Mouse (Mus musculus) forebrain, embryonic 15.5 days (tissue): ENCODE data around the gene Efnb2. TPM values are rescaled to one million over a fixed set of nuclear protein-coding genes. Genes with fewer than 3 reads are reported as not detected.
A peak's percentile ranks its signal among the peaks of the same experiment; 100 is the strongest.

Experiments used
- ATAC-seq: fragments of 200-750 bp; cut with Nextera tagmentation; replicated peaks from 2 replicates; pipeline ENCODE4 v1.8.0; 2017; ENCODE audit warnings: mild to moderate bottlenecking, moderate TSS enrichment, moderate library complexity
- H3K27ac ChIP-seq: fragments of 300-500 bp; sonication (generic); replicated peaks from 2 replicates; pipeline ENCODE4 v1.5.1; 2015; ENCODE audit warnings: mild to moderate bottlenecking, inconsistent platforms
- H3K27me3 ChIP-seq: fragments of 300-500 bp; sonication (generic); 2 replicates; pipeline ENCODE4 v1.6.1; 2015; ENCODE audit warnings: inconsistent platforms
- H3K36me3 ChIP-seq: fragments of 300-500 bp; sonication (generic); 2 replicates; pipeline ENCODE4 v1.6.1; 2015; ENCODE audit warnings: mild to moderate bottlenecking, inconsistent platforms
- H3K4me1 ChIP-seq: fragments of 300-500 bp; sonication (generic); 2 replicates; pipeline ENCODE4 v1.6.1; 2015; ENCODE audit warnings: inconsistent platforms
- H3K4me2 ChIP-seq: fragments of 300-500 bp; sonication (generic); replicated peaks from 2 replicates; pipeline ENCODE4 v1.6.1; 2015; ENCODE audit warnings: mild to moderate bottlenecking, inconsistent platforms
- H3K4me3 ChIP-seq: fragments of 300-500 bp; sonication (generic); 2 replicates; pipeline ENCODE4 v1.5.1; 2015; ENCODE audit warnings: mild to moderate bottlenecking, inconsistent platforms
- H3K9ac ChIP-seq: fragments of 300-500 bp; sonication (generic); replicated peaks from 2 replicates; pipeline ENCODE4 v1.6.1; 2015; ENCODE audit warnings: mild to moderate bottlenecking, inconsistent platforms
- H3K9me3 ChIP-seq: fragments of 300-500 bp; sonication (generic); 2 replicates; pipeline ENCODE4 v1.6.1; 2016; ENCODE audit warnings: inconsistent platforms
- WGBS: fragments of 180-500 bp; shearing (Covaris S2); methylation state at CpG from one replicate; pipeline ENCODE4 v1.1.7; 2015; ENCODE audit warnings: mixed read lengths; 5-methylcytosine and 5-hydroxymethylcytosine counted together
- polyA plus RNA-seq: library from polyadenylated mRNA; unstranded; fragments of >200 nt; fragmentation: Nextera tagmentation; extraction: Ambion mirVana; gene quantifications from 2 replicates; pipeline ENCODE4 v1.2.1, GENCODE M21; 2015

The Efnb2 gene
- polyA plus RNA-seq, 1 experiment from 2014 or later = 65.3 TPM

DNA sequence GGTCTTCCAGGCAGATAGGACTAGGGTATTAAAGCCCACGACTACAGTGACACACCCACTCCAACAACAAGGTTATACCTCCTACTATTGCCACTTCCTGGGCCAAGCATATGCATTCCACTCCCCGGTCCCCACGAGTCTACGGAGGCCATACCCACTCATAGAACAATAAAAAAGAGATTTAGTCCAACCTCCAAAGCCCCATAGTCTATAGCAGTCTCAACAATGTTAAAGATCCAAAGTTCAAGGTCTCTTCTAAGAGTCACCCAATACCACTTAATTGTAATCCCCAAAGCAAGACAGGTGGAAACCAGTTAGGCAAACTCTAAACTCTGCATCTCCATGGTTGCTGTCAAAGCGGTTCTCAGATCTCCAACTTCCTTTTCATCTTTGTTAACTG, 13.8 kb upstream of the Efnb2 start:
- H3K36me3 ChIP-seq = peaks cover 30% of the 10 kb centered on the region
- no peak overlapping the region for H3K9ac ChIP-seq
- H3K9me3 ChIP-seq = no peaks in the 10 kb centered on the region
- no peak for ATAC-seq
- no peak overlapping the region for H3K4me3 ChIP-seq
- no peak overlapping the region for H3K4me2 ChIP-seq
- no peak overlapping the region for H3K27ac ChIP-seq
- no peaks in the 10 kb centered on the region for H3K27me3 ChIP-seq
- H3K4me1 ChIP-seq = no peaks in the 10 kb centered on the region
- WGBS = 89% methylated on average over 5 of the region's 5 CpGs

DNA sequence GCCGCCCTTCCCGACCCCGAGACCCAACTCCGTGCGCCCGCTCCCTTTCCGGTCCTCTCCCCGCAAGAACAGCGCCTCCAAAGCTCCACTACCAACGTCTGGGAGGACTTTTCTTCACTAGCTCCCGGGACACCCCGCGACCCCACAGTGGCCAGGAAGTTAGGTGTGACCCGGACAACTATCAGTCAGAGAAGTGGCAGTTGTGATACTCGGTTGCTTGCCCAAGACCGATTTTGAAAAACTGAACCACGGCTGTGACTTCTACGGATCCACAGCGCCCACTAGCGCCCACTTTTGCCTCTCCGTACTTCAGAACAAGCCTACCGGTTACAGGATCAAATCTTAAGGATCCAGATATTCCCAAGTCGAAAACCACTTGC, 707 bp upstream of the Efnb2 start:
- under 1% methylated on average over 23 of the region's 23 CpGs for WGBS
- Histone ChIP-seq H3K27ac (peak overlapping the region; percentile 97), H3K36me3 (peaks cover 9% of the 10 kb centered on the region), H3K9me3 (no peaks in the 10 kb centered on the region), H3K4me2 (peak overlapping the region; percentile 66), H3K9ac (peak overlapping the region; percentile 61), H3K4me1 (peaks cover 7% of the 10 kb centered on the region; the same call in 1 of the 2 replicates), H3K27me3 (no peaks in the 10 kb centered on the region), H3K4me3 (peak overlapping the region; percentile 96)
- peak; percentile 0; the same call in 1 of the 2 replicates for ATAC-seq

DNA sequence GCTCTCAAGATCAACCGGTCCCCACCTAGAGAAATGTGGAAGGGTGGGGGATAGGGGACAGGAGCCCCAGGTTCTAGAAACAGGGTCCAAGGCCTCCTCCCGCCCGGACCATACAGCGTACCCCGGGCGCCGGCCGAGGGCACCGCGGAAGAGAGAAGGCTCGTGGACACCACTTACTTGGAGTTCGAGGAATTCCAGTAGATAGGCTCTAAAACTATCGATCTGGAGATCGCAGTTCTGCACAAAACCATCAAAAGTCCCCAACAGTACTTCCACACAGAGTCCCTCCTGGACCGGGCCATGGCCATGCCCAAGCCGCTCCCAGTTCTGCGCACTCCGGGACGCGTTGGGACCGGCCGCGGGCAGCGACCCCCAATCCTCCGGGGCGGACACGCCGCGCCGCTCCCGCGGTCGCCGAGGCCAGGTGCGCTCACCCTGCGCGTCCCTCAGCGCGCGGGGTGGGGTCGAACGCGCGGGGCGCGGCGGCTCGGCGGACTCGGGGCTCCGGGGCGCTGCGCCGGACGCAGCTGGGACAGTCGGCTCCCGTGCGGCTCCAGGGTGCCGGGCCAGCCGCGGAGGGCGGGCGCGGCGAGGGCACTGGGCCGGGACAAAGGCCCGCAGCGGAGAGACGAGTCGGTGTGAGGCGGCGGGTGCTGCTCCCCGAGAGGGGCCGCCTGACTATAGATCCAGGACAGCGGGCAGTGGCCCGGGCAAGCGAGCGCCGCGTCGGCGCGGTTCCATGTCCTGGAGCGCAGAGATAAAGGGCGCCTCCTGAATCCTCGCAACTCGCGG, 539 bp downstream of the Efnb2 start:
- peak overlapping the region; percentile 97 for H3K27ac ChIP-seq
- peak overlapping the region; percentile 66 for H3K4me2 ChIP-seq
- peak overlapping the region; percentile 97 for H3K9ac ChIP-seq
- H3K4me1 ChIP-seq = peaks cover 13% of the 10 kb centered on the region
- peak; percentile 7 for ATAC-seq
- 0% methylated on average over 85 of the region's 88 CpGs for WGBS
- no peaks in the 10 kb centered on the region for H3K27me3 ChIP-seq
- peak overlapping the region; percentile 96 for H3K4me3 ChIP-seq
- H3K36me3 ChIP-seq = peaks cover 3% of the 10 kb centered on the region; the same call in 1 of the 2 replicates
- no peaks in the 10 kb centered on the region for H3K9me3 ChIP-seq

DNA sequence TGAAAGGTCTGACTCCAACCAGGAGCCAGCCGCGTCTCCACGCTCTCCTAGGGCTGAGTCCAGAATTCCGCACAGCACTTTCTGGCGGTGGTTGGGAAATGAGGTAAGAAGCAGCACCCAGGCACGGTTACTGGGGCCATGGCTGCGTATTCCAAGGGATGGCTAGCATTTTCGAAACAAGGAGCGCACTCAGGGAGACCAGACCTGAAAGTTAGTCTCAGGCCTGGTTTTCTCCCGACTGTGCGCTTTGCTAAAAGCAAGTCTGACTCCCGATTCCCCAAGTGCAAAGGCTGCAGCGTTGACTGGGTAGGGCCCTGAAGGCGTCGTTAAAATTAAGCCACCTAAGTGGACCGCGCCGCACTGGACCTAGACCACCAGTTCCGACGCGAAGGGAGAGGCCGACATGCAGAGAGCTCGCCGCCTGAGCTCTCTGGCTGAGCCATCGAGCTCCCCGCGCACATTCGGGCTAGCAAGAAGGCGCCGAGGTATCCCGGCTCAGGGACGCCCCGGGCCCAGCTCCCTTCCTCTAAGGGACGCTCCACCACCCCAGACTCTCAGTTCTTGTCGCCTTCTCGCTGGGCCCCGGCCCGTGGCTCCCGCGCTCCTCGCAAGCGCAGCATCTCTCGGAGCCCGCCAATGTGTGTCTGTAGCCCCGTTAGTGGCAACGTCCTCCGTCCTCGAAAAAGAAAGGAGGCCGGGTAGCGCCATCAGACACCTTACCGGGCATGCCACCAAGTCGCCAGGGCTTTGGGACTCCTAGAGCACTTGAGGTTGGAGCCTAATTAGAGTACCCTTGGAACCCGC, 1.3 kb downstream of the Efnb2 start:
- Histone ChIP-seq H3K27me3 (no peaks in the 10 kb centered on the region), H3K36me3 (no peaks in the 10 kb centered on the region), H3K9me3 (no peaks in the 10 kb centered on the region), H3K9ac (peak overlapping the region; percentile 97), H3K4me1 (peaks cover 21% of the 10 kb centered on the region), H3K4me3 (peak overlapping the region; percentile 96), H3K4me2 (peak overlapping the region; percentile 66), H3K27ac (peak overlapping the region; percentile 97)
- no peak for ATAC-seq
- WGBS = under 1% methylated on average over 53 of the region's 53 CpGs

DNA sequence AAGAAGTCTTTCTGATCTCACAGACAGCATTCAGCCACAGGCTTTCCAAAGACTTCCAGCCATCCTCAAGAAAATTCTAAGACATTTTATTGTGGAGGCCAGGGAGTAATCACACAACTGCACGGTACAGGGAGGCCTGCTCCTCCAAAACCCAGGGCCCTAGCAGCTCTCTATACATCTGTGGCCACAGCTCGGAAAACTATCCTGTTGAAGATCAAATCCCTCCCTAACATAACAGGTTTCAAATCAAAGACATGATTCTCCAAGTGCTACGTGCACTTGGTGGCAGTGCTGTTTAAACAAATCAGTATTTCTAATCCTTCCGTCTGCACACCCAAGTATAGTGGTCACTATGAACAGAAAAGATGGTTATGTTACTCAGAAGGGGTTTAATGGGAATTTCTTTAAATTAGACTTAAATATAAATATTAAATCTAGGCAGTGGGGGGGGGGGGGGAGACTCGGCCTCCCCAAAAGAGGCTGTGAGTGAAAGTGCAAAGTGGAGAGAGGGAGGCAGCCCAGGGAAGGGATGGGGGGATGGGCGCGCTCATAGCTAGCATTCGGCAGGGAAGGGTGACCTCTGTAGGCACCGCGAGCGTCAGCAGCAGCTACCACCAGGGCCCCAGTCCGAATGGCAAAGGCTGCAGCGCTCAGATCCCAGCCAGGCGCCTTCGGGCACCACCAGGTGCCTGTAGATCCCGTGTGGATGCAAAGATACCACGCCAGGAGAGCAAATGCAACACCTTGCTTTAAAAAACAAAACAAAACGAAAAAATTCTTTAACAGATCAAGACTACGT, 2.4 kb downstream of the Efnb2 start:
- H3K4me1 ChIP-seq = peaks cover 30% of the 10 kb centered on the region
- peak overlapping the region; percentile 97 for H3K27ac ChIP-seq
- H3K4me3 ChIP-seq = peak overlapping the region; percentile 96
- no peaks in the 10 kb centered on the region for H3K27me3 ChIP-seq
- no peaks in the 10 kb centered on the region for H3K36me3 ChIP-seq
- H3K9me3 ChIP-seq = no peaks in the 10 kb centered on the region
- ATAC-seq = peak; percentile 38
- WGBS = 2% methylated on average over 19 of the region's 19 CpGs
- H3K4me2 ChIP-seq = peak overlapping the region; percentile 66
- peak overlapping the region; percentile 97 for H3K9ac ChIP-seq

DNA sequence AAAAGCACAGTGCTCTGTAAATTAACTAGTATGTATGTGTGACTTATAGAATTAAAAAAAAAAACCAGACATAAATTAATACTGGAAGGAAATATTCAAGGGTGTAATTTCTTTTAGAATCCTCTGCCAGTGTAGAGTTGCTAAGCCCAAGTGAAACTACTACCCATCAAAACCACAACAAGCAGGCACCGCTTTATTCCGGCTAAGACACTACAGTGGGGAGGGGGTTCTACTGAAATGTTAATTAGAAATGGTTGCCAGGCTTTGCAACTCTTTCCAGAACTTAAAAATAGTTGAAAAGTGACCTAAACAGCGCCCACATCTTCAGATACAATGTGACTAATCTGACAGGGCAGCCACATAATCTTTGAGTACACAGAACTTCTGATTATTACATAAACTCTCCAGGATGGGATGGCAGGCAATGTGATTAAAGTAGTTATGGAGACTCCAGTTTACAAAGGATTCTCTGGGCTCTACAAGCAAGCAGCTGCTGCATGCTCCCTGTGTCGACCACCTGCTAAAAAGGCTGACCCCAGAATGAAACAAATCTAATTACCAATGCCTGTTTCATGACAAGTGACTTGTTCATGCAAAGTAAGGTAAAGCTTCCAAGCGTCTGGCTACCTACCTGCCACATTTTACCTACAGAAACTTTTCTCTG, 3.2 kb downstream of the Efnb2 start:
- Histone ChIP-seq H3K4me1 (peaks cover 38% of the 10 kb centered on the region), H3K27me3 (no peaks in the 10 kb centered on the region), H3K27ac (peak overlapping the region; percentile 97), H3K9me3 (no peaks in the 10 kb centered on the region), H3K36me3 (no peaks in the 10 kb centered on the region), H3K4me3 (peak overlapping the region; percentile 96), H3K9ac (peak overlapping the region; percentile 97), H3K4me2 (peak overlapping the region; percentile 66)
- 6% methylated on average over 5 of the region's 5 CpGs for WGBS
- no peak for ATAC-seq

DNA sequence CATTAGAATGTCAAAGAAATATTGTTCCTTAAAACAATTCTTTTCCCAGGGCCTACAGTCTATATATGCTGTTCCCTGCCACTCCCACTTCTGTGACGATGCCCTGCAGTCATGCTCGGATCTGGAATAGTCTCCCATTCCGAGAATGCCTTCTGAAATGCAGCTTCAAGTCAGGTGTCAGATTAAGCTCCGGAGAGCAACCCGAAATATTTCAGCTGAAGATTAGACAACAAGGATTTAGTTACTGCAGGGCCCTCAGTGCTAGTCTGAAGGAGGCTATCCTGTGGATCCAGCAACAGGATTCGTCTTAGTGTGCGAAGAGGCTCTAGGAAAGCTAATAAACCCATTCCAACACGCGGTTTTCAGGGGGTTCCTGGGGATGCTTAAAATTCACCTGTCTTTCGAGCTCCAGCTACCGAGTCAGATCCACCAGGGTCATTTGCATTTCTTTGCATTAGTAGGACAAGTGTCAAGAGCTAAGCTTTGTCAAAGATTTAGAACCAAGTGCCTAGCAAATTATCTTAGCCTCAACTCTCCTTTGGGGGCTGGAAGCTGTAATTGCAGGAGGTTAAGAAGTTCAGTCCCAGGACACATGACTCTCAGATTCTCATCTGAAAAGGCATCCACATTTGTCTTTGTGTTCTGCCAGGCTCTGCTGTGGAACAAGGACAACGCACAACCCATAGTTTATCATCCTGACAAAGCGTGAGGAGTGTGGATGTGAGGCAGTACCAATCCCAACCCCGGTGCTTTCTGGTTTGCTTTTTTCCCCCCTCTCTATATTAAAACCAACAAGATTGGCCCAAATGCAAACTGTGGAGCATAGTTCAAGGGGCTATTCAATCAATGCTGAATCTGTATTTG, 4.2 kb downstream of the Efnb2 start:
- Histone ChIP-seq H3K9ac (peak overlapping the region; percentile 97), H3K27ac (peak overlapping the region; percentile 97), H3K4me1 (peaks cover 48% of the 10 kb centered on the region), H3K4me3 (peak overlapping the region; percentile 96), H3K9me3 (no peaks in the 10 kb centered on the region), H3K36me3 (no peaks in the 10 kb centered on the region), H3K27me3 (no peaks in the 10 kb centered on the region), H3K4me2 (peak overlapping the region; percentile 66)
- ATAC-seq = no peak
- 2% methylated on average over 14 of the region's 14 CpGs for WGBS

DNA sequence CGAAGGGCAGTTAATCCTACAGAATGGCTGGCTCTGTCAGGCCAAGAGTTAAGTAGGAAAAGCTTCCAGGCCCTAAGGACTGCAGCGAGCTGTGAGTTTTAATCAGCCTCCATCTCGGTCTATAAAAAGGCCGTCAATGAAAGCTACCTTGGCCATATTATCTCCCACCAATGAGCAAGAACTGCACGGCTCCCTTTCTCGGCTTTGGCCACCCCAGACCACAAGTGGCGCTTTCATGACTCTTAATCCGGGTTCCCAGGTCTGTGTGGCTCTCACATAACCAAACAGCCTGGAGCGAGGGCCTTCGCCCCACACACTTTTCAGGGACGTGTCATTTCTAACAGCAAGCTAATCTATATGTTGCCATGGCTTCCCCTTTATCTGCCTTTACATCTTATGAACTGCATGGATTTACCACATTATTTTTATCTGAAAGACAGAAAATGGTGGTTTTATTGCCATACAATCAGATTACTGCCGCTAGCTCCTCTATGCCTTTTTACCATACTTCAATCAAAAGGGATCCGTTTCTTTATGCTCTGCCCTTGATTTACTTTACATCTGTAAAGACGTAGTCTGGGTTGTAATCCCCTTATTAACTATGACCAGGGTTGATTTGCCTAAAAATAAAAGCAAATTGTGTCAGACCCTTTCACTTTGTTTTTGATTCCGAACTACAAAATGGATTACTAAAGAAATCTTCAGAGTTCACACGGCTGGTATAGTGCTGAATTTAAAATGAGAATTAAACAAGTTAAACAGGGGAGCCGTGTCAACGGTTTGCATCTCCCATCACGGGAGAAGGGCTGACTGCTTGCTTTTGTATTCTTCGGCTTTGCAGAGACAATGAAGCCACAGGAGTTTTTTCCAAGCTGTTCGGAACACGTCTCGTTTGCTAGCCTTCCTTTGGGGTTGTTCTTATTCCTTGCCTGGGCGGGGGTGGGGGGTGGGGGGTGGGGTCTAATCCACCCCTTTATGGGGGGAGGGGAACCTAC, 5.4 kb downstream of the Efnb2 start:
- peak overlapping the region; percentile 66 for H3K4me2 ChIP-seq
- H3K4me3 ChIP-seq = peak overlapping the region; percentile 96
- peaks cover 60% of the 10 kb centered on the region for H3K4me1 ChIP-seq
- H3K27me3 ChIP-seq = no peaks in the 10 kb centered on the region
- peak; percentile 52 for ATAC-seq
- peak overlapping the region; percentile 97 for H3K27ac ChIP-seq
- 4% methylated on average over 24 of the region's 24 CpGs for WGBS
- no peaks in the 10 kb centered on the region for H3K9me3 ChIP-seq
- H3K36me3 ChIP-seq = no peaks in the 10 kb centered on the region
- H3K9ac ChIP-seq = peak overlapping the region; percentile 97

DNA sequence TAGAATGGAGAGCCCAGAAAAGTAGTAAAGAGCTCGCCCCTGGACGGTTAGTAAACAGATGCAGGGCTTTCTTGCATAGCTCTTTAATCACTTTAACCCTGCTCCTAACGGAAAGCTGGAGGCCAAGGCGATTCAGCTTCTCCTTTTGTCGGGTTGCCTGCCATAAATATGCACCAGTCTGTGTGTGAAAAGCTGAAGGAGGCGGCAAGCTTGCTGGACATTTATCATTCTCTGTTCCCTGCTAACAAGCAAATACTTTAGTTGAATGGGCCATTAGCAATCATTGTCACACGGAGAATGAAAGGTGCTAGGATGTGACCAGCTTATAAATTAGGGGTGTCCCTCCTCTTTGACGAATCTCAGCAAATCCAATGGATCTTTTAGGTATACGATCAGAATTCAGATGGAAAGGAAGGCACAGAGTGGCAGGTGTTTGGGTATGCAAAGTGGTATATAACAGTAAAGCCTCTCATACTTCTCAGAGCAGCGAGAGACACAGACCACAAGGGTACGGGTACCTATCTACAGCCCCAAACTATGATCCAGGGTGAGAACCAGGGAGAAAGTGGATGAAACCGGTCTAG, 7.0 kb downstream of the Efnb2 start:
- ATAC-seq = no peak
- H3K4me3 ChIP-seq = peak overlapping the region; percentile 96
- no peaks in the 10 kb centered on the region for H3K27me3 ChIP-seq
- H3K27ac ChIP-seq = peak overlapping the region; percentile 97
- H3K9me3 ChIP-seq = no peaks in the 10 kb centered on the region
- H3K36me3 ChIP-seq = no peaks in the 10 kb centered on the region
- peak overlapping the region; percentile 97 for H3K9ac ChIP-seq
- peaks cover 76% of the 10 kb centered on the region for H3K4me1 ChIP-seq
- H3K4me2 ChIP-seq = peak overlapping the region; percentile 66
- WGBS = 9% methylated on average over 12 of the region's 12 CpGs

DNA sequence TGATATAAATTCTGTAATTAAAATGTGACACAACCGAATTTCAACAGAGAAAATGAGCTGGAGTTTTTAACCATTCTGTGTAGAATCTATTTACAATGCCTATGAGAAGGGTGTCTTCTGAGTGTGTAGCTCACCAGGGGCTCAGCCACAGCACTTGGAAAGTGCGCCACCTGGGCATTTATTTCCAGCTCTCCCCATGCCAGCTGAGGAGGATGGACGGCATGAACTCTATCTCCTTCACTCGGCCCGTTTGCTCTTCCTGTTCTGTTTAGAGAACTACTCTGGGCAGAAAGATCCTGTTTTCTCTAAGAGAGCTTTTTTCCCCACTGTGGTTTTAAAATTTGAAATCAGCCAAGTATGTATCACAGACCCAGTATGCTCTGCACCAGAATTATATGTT, 7.7 kb downstream of the Efnb2 start:
- Histone ChIP-seq H3K27me3 (no peaks in the 10 kb centered on the region), H3K4me1 (peaks cover 83% of the 10 kb centered on the region), H3K9me3 (no peaks in the 10 kb centered on the region), H3K4me2 (peak overlapping the region; percentile 66), H3K9ac (peak overlapping the region; percentile 97), H3K27ac (peak overlapping the region; percentile 97), H3K4me3 (peak overlapping the region; percentile 96), H3K36me3 (no peaks in the 10 kb centered on the region)
- WGBS = 18% methylated on average over 5 of the region's 5 CpGs
- ATAC-seq = no peak
